Mouse (Mus musculus) CH12.LX (cell line): ENCODE measurements at regions not wholly inside any gene's neighbourhood (a gene's known extent, or its start where the extent isn't known, plus 50 kb on each side); places are given as distances from the start of the nearest gene placed in this dataset.

ENCODE experiments used
- DNase-seq: peaks from one replicate; pipeline ENCODE4 v3.0.0-alpha.2; 2013; ENCODE audit errors: extremely low read depth
- H3K27ac ChIP-seq: 2 replicates; pipeline ENCODE4 v1.5.1; 2012; ENCODE audit warnings: low read depth, mild to moderate bottlenecking, control low read depth, moderate library complexity; ENCODE audit not compliant: insufficient read depth
- H3K27me3 ChIP-seq: replicated peaks from 2 replicates; pipeline ENCODE3; 2012; ENCODE audit warnings: inconsistent platforms
- H3K36me3 ChIP-seq, 2 experiments: replicated peaks in 1 of 2; 2 replicates each; pipeline versions ENCODE3 to v1.6.1; 2012; ENCODE audit warnings: inconsistent platforms in 1 of 2, low read length in 1 of 2, mild to moderate bottlenecking in 1 of 2, mixed read lengths in 1 of 2, moderate library complexity in 1 of 2; ENCODE audit not compliant: control insufficient read depth in 1 of 2, insufficient read depth in 1 of 2
- H3K4me1 ChIP-seq, 2 experiments: 2 replicates each; pipeline ENCODE4 v1.6.1; 2012; ENCODE audit warnings: inconsistent platforms in 1 of 2, moderate library complexity in 1 of 2; ENCODE audit not compliant: insufficient read depth in 2 of 2, control insufficient read depth in 1 of 2
- H3K4me2 ChIP-seq: 2 replicates; pipeline ENCODE4 v1.6.1; 2012; ENCODE audit warnings: low read depth, mild to moderate bottlenecking, control low read depth; ENCODE audit not compliant: poor library complexity, insufficient read depth, severe bottlenecking
- H3K4me3 ChIP-seq, 3 experiments: fragments of 150-350 bp in 1 of 3; sonication (generic) in 1 of 3; replicated peaks in 1 of 3; 2 replicates each; pipeline versions ENCODE3 to v1.5.1; 2011 to 2012; ENCODE audit warnings: low read depth in 2 of 3, low read length in 2 of 3, mild to moderate bottlenecking in 2 of 3, moderate library complexity in 2 of 3, control low read depth in 1 of 3, improper control_type of control experiment in 1 of 3, inconsistent platforms in 1 of 3, mixed read lengths in 1 of 3; ENCODE audit not compliant: poor library complexity in 1 of 3
- H3K79me2 ChIP-seq: replicated peaks from 2 replicates; pipeline ENCODE4 v1.6.1; 2012; ENCODE audit warnings: mild to moderate bottlenecking, moderate library complexity; ENCODE audit not compliant: control insufficient read depth, poor library complexity, insufficient read depth, severe bottlenecking; ENCODE audit errors: extremely low read depth
- H3K9ac ChIP-seq: 2 replicates; pipeline ENCODE4 v1.6.1; 2012; ENCODE audit warnings: low read depth, mild to moderate bottlenecking, control low read depth, moderate library complexity; ENCODE audit not compliant: insufficient read depth
- H3K9me3 ChIP-seq: replicated peaks from 2 replicates; pipeline ENCODE3; 2012; ENCODE audit warnings: low read length, inconsistent platforms, mixed read lengths
- BHLHE40 ChIP-seq: IDR thresholded peaks from 2 replicates; pipeline ENCODE4 v1.6.1; 2011; ENCODE audit warnings: mild to moderate bottlenecking, low read depth, low read length, improper control_type of control experiment
- CHD1 ChIP-seq: IDR thresholded peaks from 2 replicates; pipeline ENCODE4 v1.6.1; 2012; ENCODE audit warnings: low read depth, low read length, improper control_type of control experiment, inconsistent platforms
- E2F4 ChIP-seq: IDR thresholded peaks from 2 replicates; pipeline ENCODE4 v1.6.1; 2011; ENCODE audit warnings: low read depth, low read length, improper control_type of control experiment; ENCODE audit not compliant: insufficient replicate concordance
- ELF1 ChIP-seq: IDR thresholded peaks from 2 replicates; pipeline ENCODE4 v1.6.1; 2014; ENCODE audit warnings: low read depth, mild to moderate bottlenecking, inconsistent platforms, low read length, improper control_type of control experiment
- ETS1 ChIP-seq: conservative IDR thresholded peaks from 2 replicates; pipeline ENCODE4 v1.6.1; 2012; ENCODE audit warnings: low read depth, mild to moderate bottlenecking, inconsistent platforms, low read length, improper control_type of control experiment, moderate library complexity
- GABPA ChIP-seq: IDR thresholded peaks from 2 replicates; pipeline ENCODE4 v1.6.1; 2012; ENCODE audit warnings: low read depth, low read length, improper control_type of control experiment, inconsistent platforms; ENCODE audit not compliant: insufficient replicate concordance
- HCFC1 ChIP-seq: IDR thresholded peaks from 2 replicates; pipeline ENCODE4 v1.6.1; 2012; ENCODE audit warnings: low read depth, mild to moderate bottlenecking, inconsistent platforms, low read length, improper control_type of control experiment
- MAFK ChIP-seq: IDR thresholded peaks from 2 replicates; pipeline ENCODE4 v1.6.1; 2011; ENCODE audit warnings: low read length, improper control_type of control experiment; ENCODE audit not compliant: insufficient replicate concordance
- MEF2A ChIP-seq: IDR thresholded peaks from 2 replicates; pipeline ENCODE4 v1.6.1; 2014; ENCODE audit warnings: low read depth, mild to moderate bottlenecking, inconsistent platforms, low read length, improper control_type of control experiment, borderline replicate concordance
- MXI1 ChIP-seq: IDR thresholded peaks from 2 replicates; pipeline ENCODE4 v1.6.1; 2011; ENCODE audit warnings: mild to moderate bottlenecking, low read depth, low read length, improper control_type of control experiment
- MYC ChIP-seq: IDR thresholded peaks from 2 replicates; pipeline ENCODE4 v1.6.1; 2011; ENCODE audit warnings: low read depth, mild to moderate bottlenecking, improper control_type of control experiment, low read length
- NELFE ChIP-seq: IDR thresholded peaks from 2 replicates; pipeline ENCODE4 v1.6.1; 2011; ENCODE audit warnings: low read depth, low read length, improper control_type of control experiment
- PAX5 ChIP-seq: IDR thresholded peaks from 2 replicates; pipeline ENCODE4 v1.6.1; 2012; ENCODE audit warnings: low read length, inconsistent platforms, mixed read lengths
- POLR2AphosphoS2 ChIP-seq: IDR thresholded peaks from 2 replicates; pipeline ENCODE4 v1.6.1; 2011; ENCODE audit warnings: low read depth, low read length, improper control_type of control experiment
- TBP ChIP-seq: conservative IDR thresholded peaks from 2 replicates; pipeline ENCODE4 v1.6.1; 2011; ENCODE audit warnings: low read depth, low read length, improper control_type of control experiment
- USF1 ChIP-seq: IDR thresholded peaks from 2 replicates; pipeline ENCODE4 v1.6.1; 2014; ENCODE audit warnings: low read depth, mild to moderate bottlenecking, inconsistent platforms, low read length, improper control_type of control experiment
- ZNF384 ChIP-seq: IDR thresholded peaks from 2 replicates; pipeline ENCODE4 v1.6.1; 2012; ENCODE audit warnings: low read depth, low read length, improper control_type of control experiment, inconsistent platforms
- dilution Hi-C: fragments of 300-500 bp; cut with MboI; formaldehyde crosslinking; loops from 2 replicates; pipeline ENCODE4 v1.14.3; 2020; ENCODE audit warnings: low sequenced_read_pairs; ENCODE audit not compliant: extremely low pct_unique_long_range_greater_than_20kb, extremely low pct_ligation_motif_present
- in situ Hi-C: fragments of 300-500 bp; cut with MboI; formaldehyde crosslinking; loops from 3 replicates; pipeline ENCODE4 v1.14.3; 2019; ENCODE audit warnings: low sequenced_read_pairs, low pct_ligation_motif_present, low pct_unique_long_range_greater_than_20kb, mixed read lengths

DNA sequence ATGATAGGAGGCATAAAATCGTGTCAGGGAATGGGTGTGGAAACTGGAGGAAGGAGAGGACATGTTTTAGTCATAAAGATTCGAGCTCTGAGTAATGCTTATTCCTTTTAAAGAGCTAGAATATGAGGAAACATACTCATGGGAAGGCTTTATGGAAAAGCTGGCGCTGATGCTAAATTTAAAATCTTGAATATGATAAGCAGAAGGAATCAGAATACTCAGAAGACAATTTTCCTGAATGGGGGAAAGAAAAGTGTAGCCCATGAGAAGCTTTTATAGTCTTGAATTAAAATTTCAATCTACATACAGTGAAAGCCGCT, 127.6 kb downstream of the Tmem161b start:
- H3K27ac ChIP-seq = peak overlapping the region; percentile 68
- peak overlapping the region; percentile 47 to 88 (median 64) for H3K4me3 ChIP-seq

GRCm38 (mm10) chr13:84350791-84351190, 128.7 kb downstream of the Tmem161b start:
- Histone ChIP-seq H3K9ac (no peak overlapping the region), H3K4me3 (no peak overlapping the region), H3K27ac (no peak overlapping the region), H3K4me2 (no peak overlapping the region), H3K9me3 (no peaks in the 10 kb centered on the region), H3K27me3 (no peaks in the 10 kb centered on the region), H3K36me3 (no peaks in the 10 kb centered on the region), H3K79me2 (no peaks in the 10 kb centered on the region), H3K4me1 (peaks cover 4 to 23% of the 10 kb centered on the region in 2 experiments)
- no peak for DNase-seq
- in situ Hi-C loops = no loop called here
- dilution Hi-C loops = no loop called here
- TF ChIP-seq CHD1 (no peak), MXI1 (no peak)

More for the DNA sequence above, 127.6 kb downstream of the Tmem161b start:
- H3K9me3 ChIP-seq = no peaks in the 10 kb centered on the region
- peaks cover 4 to 22% of the 10 kb centered on the region in 2 experiments for H3K4me1 ChIP-seq
- peak overlapping the region; percentile 80; the same call in 1 of the 2 replicates for H3K4me2 ChIP-seq
- H3K27me3 ChIP-seq = no peaks in the 10 kb centered on the region
- H3K79me2 ChIP-seq = no peaks in the 10 kb centered on the region
- no peaks in the 10 kb centered on the region for H3K36me3 ChIP-seq
- in situ Hi-C loops = loop anchor here (10.0 kb wide), 1 partner anchor 615 kb away; no protein-coding TSS in a partner anchor
- peak overlapping the region; percentile 84; the same call in 1 of the 2 replicates for H3K9ac ChIP-seq
- dilution Hi-C loops = no loop called here
- DNase-seq = no peak
- TF ChIP-seq MYC (no peak), TBP (no peak), ZNF384 (no peak), HCFC1 (no peak), ETS1 (no peak), NELFE (no peak), MAFK (no peak), PAX5 (no peak), POLR2AphosphoS2 (no peak), ELF1 (no peak), E2F4 (no peak), MEF2A (no peak), USF1 (no peak), GABPA (no peak), BHLHE40 (no peak)
